Mouse (Mus musculus) megakaryocyte, embryonic 14.5 days (primary cell): ENCODE data around the gene Gsg1.

Experiments
- FLI1 ChIP-seq: IDR thresholded peaks from 2 replicates; pipeline ENCODE4 v1.6.1; 2012; ENCODE audit warnings: low read length, inconsistent platforms, mixed read lengths
- GATA1 ChIP-seq: IDR thresholded peaks from 3 replicates; pipeline ENCODE4 v1.6.1; 2012; ENCODE audit warnings: mixed read lengths, low read length, inconsistent platforms, borderline replicate concordance

DNA sequence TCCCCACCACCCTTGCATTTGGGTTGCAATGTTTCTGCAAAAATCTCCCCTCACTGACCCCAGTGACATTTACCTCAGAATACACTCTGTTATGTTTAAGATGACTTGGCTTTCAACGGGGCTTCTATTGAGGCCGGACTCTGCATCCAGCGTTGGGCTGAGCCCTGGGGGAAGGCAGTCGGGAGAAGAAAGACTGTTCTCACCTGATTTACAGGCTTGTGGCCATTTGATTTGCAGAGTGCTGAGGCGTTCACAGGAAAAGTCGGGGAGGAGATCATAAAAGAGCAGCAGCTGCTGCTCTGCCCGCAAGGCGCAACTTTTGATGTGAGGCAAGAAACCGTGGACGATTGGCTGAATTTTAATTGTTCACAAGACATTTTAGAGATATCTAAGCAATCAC is 25.7 kb upstream of the Gsg1 start:
- TF ChIP-seq GATA1, result no peak
- no peak for TF ChIP-seq FLI1
